Mouse (Mus musculus): ENCODE results near the gene Ankrd23. TPM values are rescaled to one million over a fixed set of nuclear protein-coding genes. Genes with fewer than 3 reads are reported as not detected.

The Ankrd23 gene
- polyA plus RNA-seq, 1 experiment, result 5.5 TPM

GRCm38 (mm10) chr1:36528351-36528750 lies 8.3 kb downstream of the Ankrd23 start:
- no peak overlapping the region for H3K27ac ChIP-seq (ENCODE audit: insufficient read depth, low read depth, low read length)
- TF ChIP-seq CTCF (IDR thresholded peaks at IDR 0.05; ENCODE audit: low read depth, low read length), result no peak
- TF ChIP-seq POLR2A (IDR thresholded peaks at IDR 0.05; ENCODE audit: borderline replicate concordance, low read depth, low read length), result no peak
- H3K4me1 ChIP-seq (ENCODE audit: control insufficient read depth, insufficient read depth, low read length), result 0 out of 2 replicates have a peak, but pooled peaks cover 4% of the 10 kb centered on the region
- H3K4me3 ChIP-seq (ENCODE audit: insufficient read depth, low read length), result no peak overlapping the region

DNA sequence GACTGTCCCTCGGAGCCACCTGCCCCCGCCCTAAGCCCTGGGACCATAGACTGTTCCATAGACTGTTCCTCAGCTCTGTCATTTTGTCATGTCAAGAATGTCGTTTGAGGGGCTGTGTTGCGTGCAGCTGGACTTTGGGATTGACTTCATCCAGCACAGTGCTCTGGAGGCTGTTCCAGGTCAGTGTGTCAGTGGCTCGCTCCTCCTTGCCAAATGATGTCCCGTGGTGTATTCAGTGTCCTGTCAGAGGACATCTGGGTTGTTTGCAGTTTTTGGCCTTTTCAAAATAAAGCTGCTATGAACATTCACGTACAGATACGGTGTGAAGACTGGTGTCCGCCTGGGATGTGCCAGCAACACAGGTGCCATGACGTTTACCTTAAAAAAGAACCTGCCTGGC lies 9.8 kb downstream of the Ankrd23 start:
- Histone ChIP-seq H3K27ac (ENCODE audit: insufficient read depth, low read depth, low read length) (no peak overlapping the region), H3K4me3 (ENCODE audit: insufficient read depth, low read length) (no peak overlapping the region), H3K4me1 (ENCODE audit: control insufficient read depth, insufficient read depth, low read length) (0 out of 2 replicates have a peak, but pooled peaks cover 4% of the 10 kb centered on the region)
- TF ChIP-seq CTCF (IDR thresholded peaks at IDR 0.05; ENCODE audit: low read depth, low read length), result no peak
- TF ChIP-seq POLR2A (IDR thresholded peaks at IDR 0.05; ENCODE audit: borderline replicate concordance, low read depth, low read length), result no peak

DNA sequence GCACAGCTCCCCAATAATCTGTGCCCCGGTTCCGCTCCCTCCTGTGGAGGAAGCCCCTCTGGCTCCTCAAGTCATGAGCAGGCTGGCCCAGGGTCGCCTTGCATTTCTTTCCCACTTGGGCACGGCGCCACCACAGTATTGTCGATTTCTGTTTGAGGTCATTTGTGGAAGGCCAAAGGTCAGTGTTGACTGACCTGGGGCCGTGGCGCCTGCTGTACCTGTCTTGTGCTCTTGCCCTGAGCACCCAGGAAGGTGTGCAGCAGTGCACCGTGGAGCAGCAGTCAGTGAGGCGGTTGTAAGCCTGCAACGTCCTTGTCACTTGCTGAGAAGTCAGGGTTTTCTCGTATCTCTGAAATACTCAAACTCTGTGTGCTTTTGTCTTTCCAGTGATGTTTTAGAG lies 10.9 kb downstream of the Ankrd23 start:
- H3K27ac ChIP-seq (ENCODE audit: insufficient read depth, low read depth, low read length), result no peak overlapping the region
- H3K4me1 ChIP-seq (ENCODE audit: control insufficient read depth, insufficient read depth, low read length), result 0 out of 2 replicates have a peak, but pooled peaks cover 4% of the 10 kb centered on the region
- no peak overlapping the region for H3K4me3 ChIP-seq (ENCODE audit: insufficient read depth, low read length)
- TF ChIP-seq POLR2A (IDR thresholded peaks at IDR 0.05; ENCODE audit: borderline replicate concordance, low read depth, low read length), result no peak
- no peak for TF ChIP-seq CTCF (IDR thresholded peaks at IDR 0.05; ENCODE audit: low read depth, low read length)

DNA sequence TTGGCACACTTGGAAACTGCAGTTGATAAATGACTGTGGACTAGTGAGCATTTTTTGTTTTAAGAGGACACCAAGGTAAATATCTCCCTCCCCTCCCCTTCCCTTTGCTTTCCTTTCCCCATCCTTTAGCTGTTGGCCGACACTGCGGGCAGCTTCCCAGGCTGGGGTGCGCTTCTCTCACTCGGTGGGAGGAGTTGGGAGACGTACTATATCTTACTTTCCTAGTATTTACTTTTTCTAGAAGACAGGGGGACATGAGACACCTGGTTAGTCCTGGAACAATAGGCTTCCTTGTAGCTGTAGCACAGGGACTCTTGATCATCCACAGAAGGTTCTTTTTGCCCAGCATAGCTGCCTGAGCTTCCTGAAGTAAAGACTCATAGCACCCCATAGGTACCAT lies 12.6 kb downstream of the Ankrd23 start:
- no peak overlapping the region for H3K4me3 ChIP-seq (ENCODE audit: insufficient read depth, low read length)
- TF ChIP-seq CTCF (IDR thresholded peaks at IDR 0.05; ENCODE audit: low read depth, low read length), result no peak
- no peak for TF ChIP-seq POLR2A (IDR thresholded peaks at IDR 0.05; ENCODE audit: borderline replicate concordance, low read depth, low read length)
- H3K4me1 ChIP-seq (ENCODE audit: control insufficient read depth, insufficient read depth, low read length), result 0 out of 2 replicates have a peak, but pooled peaks cover 4% of the 10 kb centered on the region
- H3K27ac ChIP-seq (ENCODE audit: insufficient read depth, low read depth, low read length), result no peak overlapping the region

GRCm38 (mm10) chr1:36523332-36524013 lies 13.2 kb downstream of the Ankrd23 start:
- no peak overlapping the region for H3K4me3 ChIP-seq (ENCODE audit: insufficient read depth, low read length)
- peaks cover 4% of the 10 kb centered on the region; the same call in 1 of the 2 replicates for H3K4me1 ChIP-seq (ENCODE audit: control insufficient read depth, insufficient read depth, low read length)
- no peak overlapping the region for H3K27ac ChIP-seq (ENCODE audit: insufficient read depth, low read depth, low read length)
- TF ChIP-seq POLR2A (IDR thresholded peaks at IDR 0.05; ENCODE audit: borderline replicate concordance, low read depth, low read length) (no peak), CTCF (IDR thresholded peaks at IDR 0.05; ENCODE audit: low read depth, low read length) (no peak)

- Histone ChIP-seq H3K27ac (ENCODE audit: insufficient read depth, low read depth, low read length) (no peak overlapping the region), H3K4me1 (ENCODE audit: control insufficient read depth, insufficient read depth, low read length) (peaks cover 2% of the 10 kb centered on the region; the same call in 1 of the 2 replicates), H3K4me3 (ENCODE audit: insufficient read depth, low read length) (no peak overlapping the region)
- TF ChIP-seq POLR2A (IDR thresholded peaks at IDR 0.05; ENCODE audit: borderline replicate concordance, low read depth, low read length), result no peak
- TF ChIP-seq CTCF (IDR thresholded peaks at IDR 0.05; ENCODE audit: low read depth, low read length), result no peak
Observed at GRCm38 (mm10) chr1:36522210-36522609, 14.5 kb downstream of the Ankrd23 start.

GRCm38 (mm10) chr1:36519626-36520025 lies 17.1 kb downstream of the Ankrd23 start:
- no peak for TF ChIP-seq POLR2A (IDR thresholded peaks at IDR 0.05; ENCODE audit: borderline replicate concordance, low read depth, low read length)
- no peak for TF ChIP-seq CTCF (IDR thresholded peaks at IDR 0.05; ENCODE audit: low read depth, low read length)

DNA sequence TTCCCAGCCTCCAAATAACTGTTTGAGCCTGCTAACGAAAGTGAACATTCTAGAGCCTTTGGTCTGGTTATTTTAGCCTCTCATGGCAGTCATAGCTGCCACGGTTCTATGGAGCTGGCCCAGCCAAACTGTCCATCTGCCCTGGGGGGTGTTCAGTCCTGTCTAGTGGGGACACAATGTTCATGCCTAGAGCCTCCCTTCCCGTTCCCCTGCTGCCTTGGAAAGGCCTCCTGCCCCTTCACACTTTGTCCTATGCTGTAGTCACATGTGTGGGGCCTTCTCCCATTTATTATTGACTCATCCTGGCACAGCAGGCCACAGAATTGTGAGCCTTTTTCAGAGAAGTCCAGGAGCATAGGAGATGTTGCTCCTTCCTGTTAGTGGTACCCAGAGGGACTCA lies 18.4 kb downstream of the Ankrd23 start:
- Histone ChIP-seq H3K4me1 (ENCODE audit: control insufficient read depth, insufficient read depth, low read length) (peaks cover 5% of the 10 kb centered on the region), H3K4me3 (ENCODE audit: insufficient read depth, low read length) (no peak overlapping the region), H3K27ac (ENCODE audit: insufficient read depth, low read depth, low read length) (no peak overlapping the region)
- TF ChIP-seq CTCF (IDR thresholded peaks at IDR 0.05; ENCODE audit: low read depth, low read length) (no peak), POLR2A (IDR thresholded peaks at IDR 0.05; ENCODE audit: borderline replicate concordance, low read depth, low read length) (no peak)

More at GRCm38 (mm10) chr1:36519626-36520025, 17.1 kb downstream of the Ankrd23 start:
- H3K4me1 ChIP-seq (ENCODE audit: control insufficient read depth, insufficient read depth, low read length), result peaks cover 2% of the 10 kb centered on the region; the same call in 1 of the 2 replicates
- H3K27ac ChIP-seq (ENCODE audit: insufficient read depth, low read depth, low read length), result no peak overlapping the region
- H3K4me3 ChIP-seq (ENCODE audit: insufficient read depth, low read length), result no peak overlapping the region

DNA sequence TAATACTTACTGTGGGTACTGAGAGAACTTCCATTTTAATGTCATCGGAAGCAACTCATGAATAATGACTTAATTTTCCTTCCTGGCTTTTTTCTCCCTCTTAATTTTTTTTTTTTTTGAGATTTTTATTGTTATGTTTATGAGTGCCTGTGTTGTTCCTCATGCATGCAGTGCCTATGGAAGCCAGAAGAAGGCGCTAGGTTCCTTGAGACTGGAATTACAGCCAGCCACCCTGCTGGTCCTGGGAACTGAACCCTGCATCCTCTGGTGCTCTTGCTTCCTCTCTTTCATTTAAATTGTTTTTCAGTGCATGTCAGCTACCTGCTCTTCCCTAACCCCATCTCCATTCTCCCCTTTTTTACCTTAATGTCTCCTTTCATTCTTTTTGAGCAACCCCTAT lies 23.0 kb downstream of the Ankrd23 start:
- no peak overlapping the region for H3K4me3 ChIP-seq (ENCODE audit: insufficient read depth, low read length)
- H3K27ac ChIP-seq (ENCODE audit: insufficient read depth, low read depth, low read length), result no peak overlapping the region
- peaks cover 13% of the 10 kb centered on the region for H3K4me1 ChIP-seq (ENCODE audit: control insufficient read depth, insufficient read depth, low read length)
- TF ChIP-seq CTCF (IDR thresholded peaks at IDR 0.05; ENCODE audit: low read depth, low read length), result peak; percentile 44
- no peak for TF ChIP-seq POLR2A (IDR thresholded peaks at IDR 0.05; ENCODE audit: borderline replicate concordance, low read depth, low read length)

GRCm38 (mm10) chr1:36513310-36513709 lies 23.4 kb downstream of the Ankrd23 start:
- no peak for TF ChIP-seq POLR2A (IDR thresholded peaks at IDR 0.05; ENCODE audit: borderline replicate concordance, low read depth, low read length)
- no peak for TF ChIP-seq CTCF (IDR thresholded peaks at IDR 0.05; ENCODE audit: low read depth, low read length)
- peaks cover 14% of the 10 kb centered on the region for H3K4me1 ChIP-seq (ENCODE audit: control insufficient read depth, insufficient read depth, low read length)
- H3K27ac ChIP-seq (ENCODE audit: insufficient read depth, low read depth, low read length), result no peak overlapping the region
- peak overlapping the region; percentile 63 for H3K4me3 ChIP-seq (ENCODE audit: insufficient read depth, low read length)
